Mouse (Mus musculus) adrenal gland, postnatal 36 days (tissue): ENCODE measurements around the gene Padi2. TPM values are rescaled to one million over a fixed set of nuclear protein-coding genes. Genes with fewer than 3 reads are reported as not detected.

Experiments
- DNase-seq, 2 experiments: peaks; one replicate each; pipeline ENCODE4 v3.0.0; 2021; ENCODE audit warnings: mixed read lengths in 1 of 2
- total RNA-seq, 2 experiments: library from RNA; stranded (reverse); gene quantifications; 2 replicates each; pipeline ENCODE4 v1.2.3; 2021

The Padi2 gene
- total RNA-seq, 2 experiments from 2014 or later: 0.76 to 10.4 TPM

DNA sequence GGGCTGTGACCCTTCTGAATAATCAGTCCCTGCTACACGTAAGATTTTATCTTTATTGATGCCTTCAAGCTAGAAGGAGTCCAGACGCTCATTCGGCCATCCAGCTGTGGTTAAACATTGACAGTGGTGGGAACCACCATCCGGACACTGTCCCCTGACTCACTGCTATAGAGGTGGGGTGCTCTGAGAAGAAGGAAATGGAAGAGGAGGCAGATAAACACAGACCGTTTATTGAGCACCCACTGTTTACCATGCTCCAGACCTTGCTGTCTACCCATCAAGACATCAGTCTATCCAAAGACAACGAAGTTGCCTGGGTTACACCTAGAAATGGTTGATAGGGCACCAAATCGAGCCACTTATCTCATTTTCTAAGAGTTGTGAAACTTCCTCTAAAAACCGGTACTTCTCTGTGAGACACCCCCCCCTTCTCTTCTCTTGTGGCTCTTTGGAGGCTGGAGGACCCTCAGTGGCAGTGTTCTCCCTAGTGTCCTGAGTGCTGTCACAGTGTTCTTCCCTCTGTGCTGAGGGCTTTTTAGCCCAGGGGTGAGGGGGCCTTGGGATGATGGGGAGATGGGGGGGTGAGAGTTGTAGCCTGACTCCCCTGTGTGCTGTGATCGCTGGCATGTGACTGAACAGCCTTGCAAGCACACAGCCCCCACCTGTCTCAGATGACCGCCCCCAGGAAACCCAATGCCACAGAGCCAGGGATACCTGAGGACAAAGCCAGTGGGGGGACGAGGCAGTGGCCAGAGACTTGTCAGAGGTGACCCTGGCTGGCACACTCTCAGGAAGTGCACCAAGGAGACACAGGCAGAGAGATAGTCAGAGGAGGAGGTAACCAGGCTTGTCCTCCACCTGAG lies 14.1 kb downstream of the Padi2 start:
- DNase-seq: no peak

DNA sequence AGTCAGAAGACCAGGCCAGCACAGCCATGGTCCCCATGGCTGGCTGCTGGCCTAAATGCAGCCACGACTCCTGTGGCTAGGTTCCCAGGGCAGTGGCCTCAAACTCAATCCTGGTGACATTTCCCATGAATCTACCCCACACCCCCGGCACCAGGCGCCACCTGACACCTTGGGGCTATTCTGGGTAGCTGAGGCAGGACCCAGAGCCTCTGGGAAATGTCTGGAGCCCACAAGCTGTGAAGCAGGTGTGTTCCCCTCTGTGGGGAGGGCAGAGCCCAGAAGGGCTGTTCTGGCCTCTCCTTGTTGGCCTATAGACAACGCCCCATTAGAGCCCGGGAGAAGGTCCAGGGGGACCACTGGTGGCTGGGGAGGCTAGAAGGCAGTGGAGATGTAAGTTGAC lies 16.4 kb downstream of the Padi2 start:
- DNase-seq: no peak

DNA sequence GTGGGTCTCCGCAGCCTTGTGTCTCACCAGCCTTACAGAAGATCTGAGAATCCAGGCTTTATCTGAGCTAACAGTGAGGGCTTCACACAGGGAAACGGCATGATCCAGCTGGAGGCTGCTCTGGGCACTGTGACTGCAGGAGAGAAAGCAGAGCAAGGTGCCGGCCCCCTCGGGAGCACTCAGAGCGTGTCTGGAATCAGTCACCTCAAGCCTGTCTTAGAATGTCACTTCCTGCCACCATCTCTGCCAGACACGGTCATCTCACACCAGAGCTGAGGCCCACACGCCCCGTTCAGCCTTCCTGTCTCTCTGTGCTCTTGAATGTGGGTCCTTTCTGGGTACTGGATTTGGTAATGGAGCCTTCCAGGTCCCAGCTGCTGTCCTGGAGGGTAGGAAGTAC lies 19.5 kb downstream of the Padi2 start:
- no peak for DNase-seq

DNA sequence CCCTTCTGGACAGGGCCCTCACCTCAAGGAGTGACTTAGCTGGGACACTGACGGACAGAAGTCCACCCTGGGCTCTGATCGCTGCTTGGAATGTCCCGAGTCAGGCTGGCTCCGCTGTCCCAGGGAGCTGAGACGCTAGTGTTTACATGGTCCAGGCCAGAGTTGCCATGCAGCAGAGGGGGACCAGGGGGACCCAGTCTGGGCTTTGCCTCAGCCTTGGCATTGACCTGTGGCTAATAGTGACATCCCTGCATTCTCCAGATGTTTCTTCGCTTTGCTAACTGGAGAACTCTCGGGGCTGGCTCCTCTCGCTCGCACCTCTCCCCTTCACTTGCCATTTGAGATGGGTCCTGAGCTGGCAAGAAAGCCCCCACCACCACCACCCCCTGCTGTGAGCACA lies 22.2 kb downstream of the Padi2 start:
- DNase-seq: no peak

DNA sequence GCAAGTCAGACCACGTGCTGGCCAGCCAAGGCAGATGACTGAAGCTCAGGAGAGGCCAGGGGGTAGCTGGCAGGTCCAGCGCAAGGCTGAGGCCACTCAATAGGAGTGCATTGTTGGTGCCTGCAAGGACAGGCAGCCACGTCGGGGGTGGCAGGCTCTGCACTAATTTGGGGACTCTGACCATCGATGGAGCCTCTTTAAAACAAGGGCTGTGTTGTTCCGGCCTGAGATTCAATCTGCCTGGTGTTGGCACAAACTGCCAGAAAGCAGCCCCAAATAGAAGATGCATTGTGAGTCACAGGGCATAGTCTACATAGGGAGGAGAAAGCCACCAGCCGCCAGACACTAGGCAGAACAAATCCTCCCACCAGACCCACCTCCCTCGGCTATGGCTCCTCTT lies 23.6 kb downstream of the Padi2 start:
- DNase-seq: no peak

DNA sequence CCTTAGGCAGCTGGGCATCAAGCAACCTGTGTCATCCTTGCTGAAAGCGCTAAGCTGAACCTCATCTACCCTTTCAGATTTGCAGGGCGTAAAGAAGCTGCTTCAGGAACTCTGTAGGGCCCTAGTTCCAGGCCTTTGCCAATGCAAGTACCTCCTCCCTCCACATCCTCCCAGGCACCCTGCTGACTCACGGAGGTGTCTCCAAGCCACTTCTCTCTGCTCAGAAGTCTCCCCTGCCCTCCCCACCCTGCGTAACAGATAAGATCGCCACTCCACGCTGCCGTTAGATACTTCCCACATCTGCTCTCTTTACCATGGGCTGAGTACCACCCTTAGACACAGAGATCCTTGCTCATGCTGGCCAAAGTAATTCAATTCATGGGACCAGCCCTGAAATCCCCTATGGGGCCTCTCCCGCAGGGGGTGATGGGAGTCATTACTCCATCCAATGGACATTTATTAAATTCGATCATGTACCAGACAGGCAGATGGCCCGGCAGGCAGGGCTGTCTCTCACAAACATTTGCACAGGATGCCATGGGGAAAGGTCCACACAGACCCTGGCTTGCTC lies 24.8 kb downstream of the Padi2 start:
- DNase-seq: no peak

DNA sequence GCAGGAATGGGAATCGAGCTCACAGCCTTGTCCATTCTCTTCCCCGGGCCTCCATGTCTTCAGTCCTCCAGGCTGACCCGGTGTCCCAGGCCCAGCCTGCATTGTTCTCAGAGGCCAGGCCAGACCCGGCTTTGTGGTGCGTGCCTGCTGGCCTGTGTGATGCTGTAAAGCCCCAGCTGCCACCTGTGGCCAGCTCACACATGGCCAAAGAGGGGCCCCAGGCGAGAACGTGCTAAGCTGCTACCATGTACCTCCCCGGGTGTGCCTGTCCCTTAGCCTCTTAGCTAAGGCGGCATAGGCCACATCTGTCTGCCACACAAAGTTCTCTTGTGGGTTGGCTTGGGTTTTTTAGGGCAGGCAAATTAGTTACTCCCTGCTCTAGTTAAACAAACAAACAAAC lies 29.5 kb downstream of the Padi2 start:
- no peak for DNase-seq

DNA sequence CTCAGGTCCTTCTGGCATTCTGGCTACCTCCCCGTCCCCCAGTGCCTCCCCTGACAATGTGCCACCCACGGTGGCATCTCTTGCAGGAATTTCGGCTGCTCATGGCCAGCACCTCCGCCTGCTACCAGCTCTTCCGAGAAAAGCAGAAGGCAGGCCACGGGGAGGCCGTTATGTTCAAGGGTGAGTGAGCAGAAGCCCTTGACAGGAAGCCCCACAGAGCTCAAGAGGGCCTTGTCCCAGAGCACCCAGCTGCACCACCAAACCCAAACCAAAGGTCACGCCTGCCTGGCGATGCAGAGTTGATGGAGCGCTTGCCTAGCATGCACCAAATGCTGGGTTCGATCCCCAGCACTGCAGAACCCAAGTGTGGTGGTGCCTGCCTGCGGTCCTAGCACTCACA lies 38.2 kb downstream of the Padi2 start:
- no peak for DNase-seq

DNA sequence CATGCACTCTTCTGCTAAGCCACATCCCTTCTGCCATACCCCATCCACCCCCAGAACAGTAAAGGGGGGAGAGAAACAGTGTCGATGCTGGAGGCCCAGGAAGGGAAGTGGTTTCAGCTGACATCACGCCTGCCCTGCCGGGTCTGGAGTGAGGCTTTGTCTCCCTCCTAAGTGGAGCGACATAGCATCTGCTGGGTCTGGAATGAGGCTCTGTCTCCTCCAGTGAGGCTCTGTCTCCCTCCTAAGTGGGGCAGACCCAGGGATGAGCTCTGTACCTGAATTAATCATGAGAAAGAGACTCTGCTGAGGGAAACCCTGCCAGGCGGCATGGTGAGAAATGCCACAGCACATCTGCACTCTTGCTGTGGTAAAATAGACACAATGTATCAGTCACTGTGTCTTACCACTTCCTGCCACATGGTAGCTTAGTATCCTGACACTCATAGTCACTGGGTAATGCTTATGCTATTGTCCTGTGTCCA lies 38.9 kb downstream of the Padi2 start:
- no peak for DNase-seq

DNA sequence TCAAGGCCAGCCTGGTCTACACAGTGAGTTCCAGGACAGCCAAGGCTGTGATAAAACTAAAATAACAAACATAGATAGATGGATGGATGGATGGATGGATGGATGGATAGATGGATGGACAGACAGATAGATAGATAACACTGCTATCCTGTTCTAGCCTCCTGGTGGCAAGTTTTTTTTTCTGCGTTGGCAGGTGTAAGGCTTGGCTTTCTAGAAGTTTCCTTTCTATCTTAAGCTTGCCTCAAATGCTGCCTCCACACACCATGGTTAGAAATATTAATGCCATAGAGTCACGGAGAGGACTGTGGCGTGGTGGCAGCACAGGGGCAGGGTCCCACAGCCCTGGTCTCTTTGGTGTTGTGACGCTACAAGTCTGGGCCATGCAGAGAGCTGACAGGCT lies 39.4 kb downstream of the Padi2 start:
- DNase-seq: no peak

DNA sequence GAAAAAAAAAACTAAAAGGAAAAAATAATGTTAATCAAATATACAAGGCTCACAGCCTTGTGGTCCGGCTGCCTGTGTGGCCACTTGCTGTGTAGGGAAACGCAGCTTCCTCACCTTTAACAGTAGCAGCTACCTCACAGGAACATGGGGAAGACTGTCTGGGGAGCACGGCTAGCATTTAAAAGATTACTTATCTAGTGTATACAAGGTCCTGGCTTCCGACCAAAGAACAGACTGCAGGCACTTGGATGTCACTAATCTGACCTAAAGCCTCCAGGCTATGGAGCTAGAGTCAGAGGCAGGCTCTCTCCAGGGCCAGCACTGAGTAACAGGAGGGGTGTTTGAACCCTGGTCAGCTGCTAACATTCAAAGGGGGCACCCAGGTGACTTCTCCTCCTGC lies 39.9 kb downstream of the Padi2 start:
- no peak for DNase-seq

DNA sequence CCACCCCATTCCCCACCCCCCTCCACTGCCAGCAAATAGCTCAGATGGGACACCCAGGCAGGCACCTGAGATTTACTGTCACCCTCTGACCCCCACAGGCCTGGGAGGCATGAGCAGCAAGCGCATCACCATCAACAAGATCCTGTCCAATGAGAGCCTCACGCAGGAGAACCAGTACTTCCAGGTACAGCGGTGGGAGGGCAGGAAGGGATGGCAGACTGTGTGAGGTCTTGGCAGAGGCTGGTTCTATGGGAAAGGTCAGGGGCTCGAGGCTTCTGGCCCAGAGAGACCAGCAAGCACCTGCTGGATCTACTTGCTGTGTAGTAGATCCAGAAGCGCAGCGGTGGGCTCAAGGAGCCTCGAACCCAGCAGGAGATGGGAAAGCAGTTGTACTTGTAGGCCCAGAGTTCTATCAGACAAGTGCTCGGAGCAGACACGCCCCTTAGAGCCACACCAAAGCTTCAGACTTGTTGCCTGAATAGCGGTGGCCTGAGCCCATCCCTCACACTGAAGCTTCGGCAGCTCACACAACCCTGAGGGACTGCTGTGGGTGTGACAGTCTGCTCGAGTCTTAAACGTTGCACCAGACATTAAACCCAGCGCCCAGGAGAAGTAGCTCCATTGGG lies 40.5 kb downstream of the Padi2 start:
- DNase-seq: no peak

DNA sequence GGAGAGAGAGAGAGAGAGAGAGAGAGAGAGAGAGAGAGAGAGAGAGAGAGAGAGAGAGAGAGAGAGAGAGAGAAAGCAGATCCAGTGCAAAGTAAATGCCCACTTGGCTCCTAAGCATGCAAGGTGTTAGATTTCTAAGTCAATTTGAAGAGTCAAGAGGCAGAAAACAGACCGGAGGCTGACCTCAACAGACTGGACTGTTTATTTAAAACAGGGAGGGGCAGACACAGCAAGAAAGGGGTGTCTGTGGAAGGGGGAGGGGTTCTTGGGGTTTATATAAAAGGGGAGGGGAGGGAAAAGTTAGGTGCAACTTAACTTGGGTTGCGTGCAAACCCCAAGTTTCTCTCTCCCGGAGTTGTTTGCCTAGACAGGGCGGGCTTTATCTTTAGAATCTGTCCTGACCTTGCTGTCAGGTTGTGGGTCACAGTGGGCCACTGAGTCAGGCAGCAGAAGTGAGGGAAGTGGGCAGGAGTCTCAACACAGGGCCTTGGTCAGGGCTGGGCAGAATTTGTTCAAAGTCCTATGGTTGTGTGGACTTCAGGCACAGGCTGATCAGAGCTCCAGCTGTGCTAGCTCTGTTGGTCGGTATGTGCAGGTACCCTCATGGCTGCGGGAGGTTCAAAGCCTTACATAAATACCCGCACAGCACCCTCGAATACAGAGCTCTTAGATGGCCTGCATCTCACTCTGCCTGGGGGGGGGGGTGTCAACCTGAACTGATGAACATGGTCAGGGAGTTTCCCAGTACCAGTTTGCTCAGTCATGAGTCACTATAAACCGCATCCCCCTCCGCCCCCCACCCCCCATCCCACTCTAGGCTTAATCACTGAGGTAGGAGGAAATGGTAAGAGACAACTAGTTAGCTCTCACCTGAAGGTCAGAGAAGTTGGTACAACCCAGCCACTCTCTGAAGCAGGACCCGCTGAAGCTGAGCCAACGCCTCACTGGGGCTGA lies 41.6 kb downstream of the Padi2 start:
- no peak for DNase-seq

DNA sequence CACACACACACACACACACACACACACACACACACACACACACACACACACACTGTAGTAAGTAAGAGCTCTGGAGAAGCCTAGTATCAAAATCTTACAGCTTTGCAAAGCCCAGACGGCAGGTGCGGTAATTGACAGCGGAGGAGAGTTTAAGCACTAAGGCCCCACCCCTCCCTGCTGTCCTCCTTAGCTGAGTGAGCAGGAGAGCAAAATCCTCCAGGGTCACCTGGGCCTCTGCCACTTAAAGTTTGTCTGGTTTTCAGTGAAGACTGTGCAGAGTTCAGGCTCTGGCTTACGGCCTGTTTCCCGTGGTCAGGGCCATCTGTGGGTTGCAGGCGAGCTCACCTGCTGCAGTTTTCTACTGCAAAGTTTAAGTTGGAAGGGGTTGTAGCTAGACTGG lies 42.3 kb downstream of the Padi2 start:
- no peak for DNase-seq

DNA sequence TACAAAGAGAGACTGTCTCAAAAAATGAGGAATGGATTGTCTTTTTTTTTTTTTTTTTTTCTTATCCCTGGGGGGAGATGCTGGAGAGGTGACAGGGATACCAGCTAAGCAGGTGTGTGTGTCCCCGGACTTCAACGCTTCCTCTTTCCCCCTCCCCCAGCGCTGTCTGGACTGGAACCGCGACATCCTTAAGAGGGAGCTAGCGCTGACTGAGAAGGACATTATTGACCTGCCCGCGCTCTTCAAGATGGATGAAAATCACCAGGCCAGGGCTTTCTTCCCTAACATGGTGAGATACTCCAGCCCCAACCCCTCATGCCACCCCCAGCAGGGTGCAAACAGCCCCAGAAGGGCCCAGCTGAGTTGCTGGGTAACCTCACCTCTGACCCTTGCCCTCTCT lies 42.9 kb downstream of the Padi2 start:
- no peak for DNase-seq

DNA sequence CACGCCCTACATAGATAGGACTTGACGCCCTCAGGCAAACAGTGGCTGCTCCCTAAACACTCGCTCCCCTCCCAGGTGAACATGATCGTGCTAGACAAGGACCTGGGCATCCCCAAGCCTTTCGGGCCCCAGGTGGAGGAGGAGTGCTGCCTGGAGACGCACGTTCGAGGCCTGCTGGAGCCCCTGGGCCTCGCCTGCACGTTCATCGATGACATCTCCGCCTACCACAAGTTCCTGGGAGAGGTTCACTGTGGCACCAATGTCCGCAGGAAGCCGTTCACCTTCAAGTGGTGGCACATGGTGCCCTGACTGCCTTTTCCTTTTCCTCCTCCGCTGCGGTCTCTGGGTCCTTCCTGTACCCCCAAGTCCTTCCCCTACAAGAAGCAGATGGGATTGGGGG lies 43.5 kb downstream of the Padi2 start:
- DNase-seq: no peak

DNA sequence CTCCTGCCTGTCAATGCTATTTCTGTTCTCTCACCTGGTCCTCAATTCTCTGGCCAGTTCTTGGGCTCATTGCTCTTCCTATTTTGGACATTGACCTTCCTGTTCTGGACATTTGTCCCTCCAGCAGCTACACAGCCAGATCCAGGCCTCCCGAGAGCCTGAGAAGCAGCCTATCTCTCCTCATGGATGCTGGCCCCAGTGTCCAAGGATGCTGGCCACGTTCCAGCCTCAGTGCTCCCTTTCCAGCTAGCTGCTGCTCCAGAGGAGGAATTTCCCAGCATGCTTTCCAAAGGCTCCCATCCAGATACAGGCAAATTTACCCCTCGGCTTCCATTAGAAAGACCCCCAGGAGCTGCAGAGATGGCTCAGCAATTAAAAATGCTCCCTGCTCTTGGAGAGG lies 44.4 kb downstream of the Padi2 start:
- peak; percentile 50 to 55 for DNase-seq

DNA sequence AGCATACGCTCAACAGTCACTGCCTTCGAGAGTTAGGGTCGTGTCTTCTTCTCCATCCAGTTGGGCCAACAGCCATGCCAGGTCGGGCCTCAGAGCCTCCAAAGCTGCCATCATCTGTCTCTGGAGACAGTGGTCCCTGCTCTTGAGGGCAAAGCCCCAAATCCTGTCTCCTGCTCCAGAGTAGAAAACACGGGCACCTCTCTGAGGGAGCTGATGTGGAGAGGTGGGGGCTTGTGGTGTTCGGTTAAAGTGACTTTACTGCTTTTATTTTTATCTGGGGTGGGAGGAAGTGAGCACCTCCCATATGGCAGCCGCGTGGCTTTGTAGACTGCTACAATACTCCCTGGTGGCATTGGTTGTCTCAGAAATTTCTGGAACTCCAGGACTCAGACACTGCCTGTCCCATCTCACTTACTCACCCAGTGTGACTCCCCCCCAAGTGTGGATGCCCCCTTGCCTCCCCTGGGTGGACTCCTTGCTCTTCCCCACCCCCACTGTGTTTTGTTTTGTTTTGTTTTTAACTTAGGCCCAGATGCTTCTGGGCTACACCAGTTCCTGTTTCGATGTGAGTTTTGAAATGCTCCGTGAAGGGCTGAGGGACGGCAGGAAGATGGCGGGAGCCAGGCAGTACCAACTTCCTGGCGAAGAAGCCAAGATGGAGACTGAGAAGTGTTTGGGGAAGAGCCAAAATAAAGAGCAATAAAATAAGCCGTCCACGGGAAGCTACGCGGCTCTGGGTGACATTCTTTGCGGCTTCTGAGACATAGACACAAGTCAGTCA lies 45.9 kb downstream of the Padi2 start:
- no peak for DNase-seq

DNA sequence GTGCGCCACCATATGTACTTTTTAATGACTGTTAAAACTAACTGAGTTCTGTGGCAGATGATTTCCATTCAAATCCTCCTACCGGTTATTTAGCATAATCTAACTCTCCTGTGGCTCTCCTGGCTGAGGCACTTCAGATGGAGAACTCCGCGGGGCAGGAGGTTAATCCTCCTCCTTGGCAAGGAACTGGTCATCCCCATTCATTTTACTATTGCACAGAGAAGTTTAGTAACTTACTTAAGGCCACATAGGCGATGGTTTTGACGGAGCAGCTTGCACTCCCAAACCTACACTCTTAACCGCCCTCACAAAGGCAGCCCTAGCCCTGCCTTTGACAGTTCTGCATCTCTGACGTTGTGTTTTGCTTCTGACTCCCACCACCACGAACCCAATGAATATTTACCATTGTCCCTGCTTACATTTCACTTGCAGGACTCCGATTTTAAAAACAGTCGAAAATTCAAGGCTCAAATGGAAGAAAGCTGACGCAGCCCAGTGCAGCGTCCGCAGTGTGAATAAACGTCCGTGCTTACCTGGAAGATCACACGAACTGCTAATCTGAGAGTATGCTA lies 51.1 kb downstream of the Padi2 start:
- DNase-seq: no peak

DNA sequence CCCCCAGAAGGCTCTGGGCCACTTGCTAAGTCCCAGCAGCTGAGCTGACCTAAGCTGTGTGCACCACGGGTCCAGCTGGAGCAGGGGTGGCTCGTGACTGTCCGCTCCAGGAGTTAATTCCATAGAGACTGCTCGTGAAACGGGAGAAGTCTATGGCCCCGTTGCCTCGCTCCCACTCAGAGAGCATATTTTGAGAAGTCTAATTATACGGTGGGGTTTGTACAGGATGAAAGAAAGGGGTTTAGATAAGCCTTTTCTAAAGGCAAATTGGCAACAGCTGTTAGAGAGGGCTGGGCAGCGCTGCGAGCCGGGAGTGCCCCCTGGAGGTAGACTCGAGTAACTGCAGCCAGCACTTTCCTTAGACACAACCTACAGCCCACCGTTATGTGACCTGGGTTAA lies 51.6 kb downstream of the Padi2 start:
- peak; percentile 76 to 84 for DNase-seq

DNA sequence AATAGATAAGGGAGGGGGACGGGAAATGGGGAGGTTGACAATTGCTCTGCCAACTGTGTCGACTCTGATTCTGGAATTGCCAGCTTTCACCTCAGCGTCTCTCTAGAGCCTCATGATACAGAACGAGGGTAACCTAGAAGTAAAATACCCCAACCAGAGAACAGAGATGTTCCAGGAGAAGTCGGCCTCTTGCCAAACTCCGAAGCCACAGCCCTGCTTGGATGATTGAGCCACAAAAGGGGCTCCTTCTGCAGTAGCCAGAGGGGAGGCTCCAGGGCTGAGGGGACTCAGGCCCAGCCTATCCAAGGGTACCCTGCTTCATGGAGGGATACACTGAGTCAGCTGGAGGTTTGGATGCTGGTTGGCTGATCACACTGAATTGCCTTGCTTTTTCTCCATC lies 52.2 kb downstream of the Padi2 start:
- DNase-seq: no peak
